Mouse (Mus musculus) intestine, postnatal 0 days (tissue): ENCODE results near the gene Anapc11. TPM values are rescaled to one million over a fixed set of nuclear protein-coding genes. Genes with fewer than 3 reads are reported as not detected.
"Not testable (repeated sequence)": the region's sequence is repeated elsewhere in the genome, so short reads cannot be mapped to it uniquely, and the experiment has no call there.

ENCODE experiments used
- ATAC-seq: fragments of 200-750 bp; cut with Nextera tagmentation; 2 replicates; pipeline ENCODE4 v1.8.0; 2017; ENCODE audit warnings: mild to moderate bottlenecking, moderate TSS enrichment, moderate library complexity
- H3K27ac ChIP-seq: fragments of 300-500 bp; sonication (generic); 2 replicates; pipeline ENCODE4 v1.5.1; 2014; ENCODE audit warnings: mild to moderate bottlenecking, low read depth, low read length, moderate library complexity
- H3K27me3 ChIP-seq: fragments of 300-500 bp; sonication (generic); replicated peaks from 2 replicates; pipeline ENCODE4 v1.6.1; 2014; ENCODE audit warnings: low read length, mixed read lengths; ENCODE audit not compliant: control insufficient read depth, insufficient read depth
- H3K36me3 ChIP-seq: fragments of 300-500 bp; sonication (generic); 2 replicates; pipeline ENCODE4 v1.6.1; 2014; ENCODE audit warnings: mild to moderate bottlenecking, moderate library complexity; ENCODE audit not compliant: control insufficient read depth, insufficient read depth
- H3K4me1 ChIP-seq: fragments of 300-500 bp; sonication (generic); replicated peaks from 2 replicates; pipeline ENCODE4 v1.6.1; 2014; ENCODE audit warnings: antibody characterized with exemption, low read length, mixed read lengths; ENCODE audit not compliant: control insufficient read depth, insufficient read depth
- H3K4me2 ChIP-seq: fragments of 300-500 bp; sonication (generic); replicated peaks from 2 replicates; pipeline ENCODE4 v1.6.1; 2014; ENCODE audit warnings: low read depth, mild to moderate bottlenecking, moderate library complexity
- H3K4me3 ChIP-seq: fragments of 300-500 bp; sonication (generic); 2 replicates; pipeline ENCODE4 v1.5.1; 2014; ENCODE audit warnings: low read depth, low read length
- H3K9ac ChIP-seq: fragments of 300-500 bp; sonication (generic); 2 replicates; pipeline ENCODE4 v1.6.1; 2014; ENCODE audit warnings: mild to moderate bottlenecking, low read depth, low read length
- H3K9me3 ChIP-seq: fragments of 300-500 bp; sonication (generic); 2 replicates; pipeline ENCODE4 v1.6.1; 2016; ENCODE audit warnings: mixed run types; ENCODE audit not compliant: control insufficient read depth
- CTCF ChIP-seq: sonication (generic); IDR thresholded peaks from 2 replicates; pipeline ENCODE4 v1.5.1; 2016; ENCODE audit warnings: low read depth, mild to moderate bottlenecking, control low read depth, antibody characterized with exemption, moderate library complexity
- WGBS: fragments of 180-500 bp; shearing (Covaris S2); extraction: QIAGEN DNeasy Blood & Tissue Kit; methylation state at CpG from one replicate; pipeline ENCODE4 v1.1.7; 2014; 5-methylcytosine and 5-hydroxymethylcytosine counted together
- polyA plus RNA-seq: library from polyadenylated mRNA; unstranded; fragments of >200 nt; fragmentation: Nextera tagmentation; extraction: Ambion mirVana; gene quantifications from 2 replicates; pipeline ENCODE4 v1.2.1, GENCODE M21; 2015

Anapc11 gene
- polyA plus RNA-seq, 1 experiment from 2014 or later = 108 TPM

- Histone ChIP-seq H3K27ac (no peak overlapping the region), H3K4me1 (0 out of 2 replicates have a peak, but pooled peaks cover 10% of the 10 kb centered on the region), H3K27me3 (no peaks in the 10 kb centered on the region), H3K9me3 (no peaks in the 10 kb centered on the region), H3K36me3 (no peaks in the 10 kb centered on the region; the same call in 1 of the 2 replicates), H3K4me3 (no peak overlapping the region), H3K4me2 (no peak overlapping the region), H3K9ac (no peak overlapping the region)
- TF ChIP-seq CTCF = no peak
- ATAC-seq = no peak
- 70% methylated on average over 5 of the region's 5 CpGs for WGBS
Observed at GRCm38 (mm10) chr11:120552736-120553135, 45.5 kb upstream of the Anapc11 start.

GRCm38 (mm10) chr11:120554834-120555233 is 43.4 kb upstream of the Anapc11 start:
- Histone ChIP-seq H3K9me3 (no peaks in the 10 kb centered on the region), H3K27me3 (no peaks in the 10 kb centered on the region), H3K27ac (peak overlapping the region; percentile 84), H3K4me3 (no peak overlapping the region), H3K9ac (no peak overlapping the region), H3K4me1 (0 out of 2 replicates have a peak, but pooled peaks cover 4% of the 10 kb centered on the region), H3K4me2 (no peak overlapping the region), H3K36me3 (peaks cover 10% of the 10 kb centered on the region)
- TF ChIP-seq CTCF = no peak
- WGBS = 37% methylated on average over 7 of the region's 7 CpGs
- peak; percentile 81 for ATAC-seq

GRCm38 (mm10) chr11:120555260-120555659 is 43.0 kb upstream of the Anapc11 start:
- 0 out of 2 replicates have a peak overlapping the region, but pooled peaks have one; percentile 3 for H3K4me2 ChIP-seq
- no peaks in the 10 kb centered on the region for H3K27me3 ChIP-seq
- no peak overlapping the region for H3K4me3 ChIP-seq
- no peaks in the 10 kb centered on the region for H3K9me3 ChIP-seq
- no peak overlapping the region for H3K9ac ChIP-seq
- H3K36me3 ChIP-seq = peaks cover 14% of the 10 kb centered on the region
- TF ChIP-seq CTCF = no peak
- H3K27ac ChIP-seq = peak overlapping the region; percentile 84
- ATAC-seq = peak; percentile 76
- 0 out of 2 replicates have a peak, but pooled peaks cover under 1% of the 10 kb centered on the region for H3K4me1 ChIP-seq
- WGBS = 59% methylated on average over 2 of the region's 2 CpGs

- peaks cover 50% of the 10 kb centered on the region for H3K36me3 ChIP-seq
- H3K9ac ChIP-seq, ATAC-seq, H3K9me3 ChIP-seq, H3K27me3 ChIP-seq, H3K4me2 ChIP-seq, H3K27ac ChIP-seq, H3K4me3 ChIP-seq, H3K4me1 ChIP-seq: not testable (repeated sequence)
- 90% methylated on average over 6 of the region's 6 CpGs for WGBS
- peak; percentile 26 for TF ChIP-seq CTCF
Observed at GRCm38 (mm10) chr11:120558843-120559242, 39.4 kb upstream of the Anapc11 start.

DNA sequence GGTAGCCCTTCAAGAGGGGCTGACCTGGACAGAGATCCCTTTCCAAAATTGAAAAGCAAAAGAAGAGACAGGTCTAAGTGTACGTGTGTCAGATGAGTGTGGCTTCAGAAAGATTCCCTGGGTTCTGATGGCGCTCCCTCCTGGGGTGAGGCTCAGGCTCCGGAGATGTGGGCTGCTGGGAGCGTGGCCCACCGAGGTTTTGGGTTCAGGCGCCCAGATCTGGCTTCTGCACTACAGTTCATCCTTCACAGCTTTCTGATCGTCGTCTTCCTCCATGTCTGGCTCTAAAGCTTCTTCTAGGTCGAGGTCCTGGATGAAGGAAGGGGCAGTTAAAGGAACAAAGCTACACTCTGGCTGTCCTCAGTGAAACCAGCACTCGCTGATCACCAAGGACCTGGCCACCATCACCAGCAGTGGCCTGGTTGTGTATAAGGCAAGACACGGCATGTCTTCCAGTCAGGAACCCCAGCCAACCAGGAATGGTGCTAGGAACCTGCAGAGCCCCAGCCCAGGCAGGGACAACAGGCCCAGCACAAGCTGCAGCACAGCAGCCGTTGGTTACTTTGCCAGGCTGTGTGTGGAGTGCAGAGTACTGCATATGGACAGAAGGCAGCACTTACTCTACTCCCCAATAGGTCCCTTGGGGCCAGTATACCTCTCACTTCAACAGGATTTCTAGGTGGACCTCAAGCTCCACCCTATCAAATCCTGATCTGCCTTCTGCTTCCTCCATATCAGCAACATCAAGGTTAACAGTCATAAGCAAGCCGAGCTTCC is 37.1 kb upstream of the Anapc11 start:
- no peaks in the 10 kb centered on the region for H3K27me3 ChIP-seq
- no peak overlapping the region for H3K4me3 ChIP-seq
- ATAC-seq = no peak
- WGBS = 90% methylated on average over 13 of the region's 13 CpGs
- peak overlapping the region; percentile 50 for H3K27ac ChIP-seq
- no peaks in the 10 kb centered on the region for H3K9me3 ChIP-seq
- H3K36me3 ChIP-seq = peaks cover 72% of the 10 kb centered on the region
- no peaks in the 10 kb centered on the region for H3K4me1 ChIP-seq
- H3K4me2 ChIP-seq = no peak overlapping the region
- no peak for TF ChIP-seq CTCF
- no peak overlapping the region for H3K9ac ChIP-seq

DNA sequence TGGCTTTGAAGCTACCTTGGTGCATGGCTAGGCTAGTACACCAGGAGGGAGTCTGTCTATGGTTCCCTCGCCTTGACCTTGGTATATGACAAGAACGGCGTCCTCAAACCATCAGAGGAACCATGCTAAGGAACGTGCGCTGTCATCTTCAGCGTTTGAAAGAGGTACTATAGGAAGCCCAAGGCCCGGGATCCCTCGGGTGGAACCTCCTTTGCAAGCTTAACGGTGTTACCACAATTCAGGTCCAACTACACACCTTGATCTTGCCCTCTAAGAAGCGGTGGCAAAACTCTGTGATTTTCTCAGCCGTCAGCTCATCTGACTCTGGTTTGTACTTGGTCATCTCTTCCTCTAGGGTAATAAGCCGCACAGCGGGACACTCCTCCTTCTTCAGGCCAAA is 35.3 kb upstream of the Anapc11 start:
- TF ChIP-seq CTCF = no peak
- H3K9me3 ChIP-seq = no peaks in the 10 kb centered on the region
- WGBS = 91% methylated on average over 13 of the region's 13 CpGs
- H3K9ac ChIP-seq = no peak overlapping the region
- no peak overlapping the region for H3K4me3 ChIP-seq
- H3K27ac ChIP-seq = no peak overlapping the region
- no peaks in the 10 kb centered on the region for H3K27me3 ChIP-seq
- 0 out of 2 replicates have a peak, but pooled peaks cover under 1% of the 10 kb centered on the region for H3K4me1 ChIP-seq
- no peak for ATAC-seq
- H3K36me3 ChIP-seq = peaks cover 90% of the 10 kb centered on the region
- H3K4me2 ChIP-seq = no peak overlapping the region
